Mouse (Mus musculus) embryo, embryonic 11 days (tissue): ENCODE measurements around the gene Tanc1.

Source experiments
- DNase-seq: peaks from one replicate; pipeline ENCODE4 v3.0.0-alpha.2; 2015

Gene Tanc1

GRCm38 (mm10) chr2:59685606-59685950 lies 73.7 kb downstream of the Tanc1 start:
- DNase-seq = no peak

- DNase-seq = no peak
Observed at GRCm38 (mm10) chr2:59688261-59689104, 76.6 kb downstream of the Tanc1 start.

- no peak for DNase-seq
Observed at GRCm38 (mm10) chr2:59691112-59691511, 79.3 kb downstream of the Tanc1 start.

- no peak for DNase-seq
Observed at GRCm38 (mm10) chr2:59693473-59693872, 81.6 kb downstream of the Tanc1 start.

- DNase-seq = no peak
Observed at GRCm38 (mm10) chr2:59697123-59697522, 85.3 kb downstream of the Tanc1 start.

- peak; percentile 78 for DNase-seq
Observed at GRCm38 (mm10) chr2:59697722-59698634, 86.1 kb downstream of the Tanc1 start.

GRCm38 (mm10) chr2:59698635-59699300 lies 86.9 kb downstream of the Tanc1 start:
- DNase-seq = no peak

- DNase-seq = no peak
Observed at GRCm38 (mm10) chr2:59699893-59700292, 88.1 kb downstream of the Tanc1 start.

- DNase-seq = no peak
Observed at GRCm38 (mm10) chr2:59705221-59705620, 93.4 kb downstream of the Tanc1 start.

GRCm38 (mm10) chr2:59706806-59707205 lies 95.0 kb downstream of the Tanc1 start:
- DNase-seq = no peak

- DNase-seq = no peak
Observed at GRCm38 (mm10) chr2:59707922-59708706, 96.3 kb downstream of the Tanc1 start.

- no peak for DNase-seq
Observed at GRCm38 (mm10) chr2:59710771-59711170, 98.9 kb downstream of the Tanc1 start.

- no peak for DNase-seq
Observed at GRCm38 (mm10) chr2:59711992-59712391, 100.2 kb downstream of the Tanc1 start.

GRCm38 (mm10) chr2:59712484-59712883 lies 100.6 kb downstream of the Tanc1 start:
- DNase-seq = no peak

GRCm38 (mm10) chr2:59713626-59714556 lies 102.0 kb downstream of the Tanc1 start:
- no peak for DNase-seq

- no peak for DNase-seq
Observed at GRCm38 (mm10) chr2:59714992-59715391, 103.2 kb downstream of the Tanc1 start.

GRCm38 (mm10) chr2:59716461-59716860 lies 104.6 kb downstream of the Tanc1 start:
- no peak for DNase-seq

- no peak for DNase-seq
Observed at GRCm38 (mm10) chr2:59717746-59718294, 106.0 kb downstream of the Tanc1 start.

GRCm38 (mm10) chr2:59718601-59719416 lies 107.0 kb downstream of the Tanc1 start:
- no peak for DNase-seq

- no peak for DNase-seq
Observed at GRCm38 (mm10) chr2:59719831-59720230, 108.0 kb downstream of the Tanc1 start.
